25 mouse cellular contexts compared by ENCODE assay signal in the genomic region with DNA sequence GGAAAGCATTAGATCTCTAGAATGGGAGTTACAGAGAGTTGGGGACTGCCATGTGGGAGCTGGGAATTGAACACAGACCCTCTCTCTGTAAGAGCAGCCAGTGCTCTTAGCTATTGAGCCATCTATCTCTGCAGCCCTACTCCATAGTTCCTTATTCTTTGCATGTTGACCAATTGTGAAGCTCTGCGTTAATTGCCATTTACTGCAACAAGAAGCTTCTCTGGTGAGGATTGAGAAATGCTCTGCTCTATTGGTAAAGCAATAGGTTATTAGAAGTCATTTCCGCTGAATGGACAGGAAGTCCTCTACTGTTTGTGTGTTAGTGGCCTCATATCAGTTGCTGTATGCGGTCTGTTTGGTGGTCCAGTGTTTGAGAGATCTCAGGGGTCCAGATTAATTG. TPM values are rescaled to one million over a fixed set of nuclear protein-coding genes. Genes with fewer than 3 reads are reported as not detected.
"Had no signal": no experiment of that assay in that cellular context is flagged by ENCODE, and none has a peak within 500 bp of the region (broad histone marks: within the 10 kb centered on the region; RNA-seq: fewer than 3 reads in every experiment).

No protein-coding gene starts in this region.

- H3K27me3 ChIP-seq: liver, embryonic 13.5 days; liver, embryonic 15.5 days; midbrain, embryonic 12.5 days; neural tube, embryonic 13.5 days; neural tube, embryonic 15.5 days; stomach, embryonic 15.5 days had no signal

- H3K4me3 ChIP-seq: liver, embryonic 13.5 days; liver, embryonic 15.5 days; midbrain, embryonic 10.5 days; midbrain, embryonic 12.5 days; myocyte; neural tube, embryonic 13.5 days; neural tube, embryonic 15.5 days; stomach, embryonic 15.5 days had no signal

- H3K4me1 ChIP-seq: liver, embryonic 13.5 days; liver, embryonic 15.5 days; midbrain, embryonic 10.5 days; midbrain, embryonic 12.5 days; neural tube, embryonic 13.5 days; neural tube, embryonic 15.5 days; stomach, embryonic 15.5 days had no signal

- H3K4me2 ChIP-seq: liver, embryonic 13.5 days; liver, embryonic 15.5 days; lung, embryonic 14.5 days; midbrain, embryonic 12.5 days; neural tube, embryonic 13.5 days; neural tube, embryonic 15.5 days; stomach, embryonic 15.5 days had no signal

- H3K9ac ChIP-seq: liver, embryonic 13.5 days; liver, embryonic 15.5 days; lung, embryonic 14.5 days; midbrain, embryonic 12.5 days; neural tube, embryonic 13.5 days; neural tube, embryonic 15.5 days; stomach, embryonic 15.5 days had no signal

- DNase-seq: liver, embryonic 13.5 days; lung, adult 18-20 months; lung, embryonic 14.5 days; lung, postnatal 14 days; lung, postnatal 4 days; midbrain, embryonic 14.5 days; right cerebral cortex, postnatal 14 days; thymus, adult 2 months; thymus, postnatal 25 days; thymus, postnatal 4 days had no signal

- H3K27ac ChIP-seq: liver, embryonic 13.5 days; liver, embryonic 15.5 days; midbrain, embryonic 10.5 days; midbrain, embryonic 12.5 days; neural tube, embryonic 13.5 days; neural tube, embryonic 15.5 days; stomach, embryonic 15.5 days; stomach, postnatal 0 days had no signal

- H3K36me3 ChIP-seq: liver, embryonic 13.5 days; liver, embryonic 15.5 days; midbrain, embryonic 10.5 days; midbrain, embryonic 12.5 days; neural tube, embryonic 13.5 days; neural tube, embryonic 15.5 days; stomach, embryonic 15.5 days had no signal

- ATAC-seq: midbrain, embryonic 16.5 days had no signal

- H3K9me3 ChIP-seq: liver, embryonic 13.5 days; liver, embryonic 15.5 days; midbrain, embryonic 10.5 days; midbrain, embryonic 12.5 days; neural tube, embryonic 13.5 days; neural tube, embryonic 15.5 days; stomach, embryonic 15.5 days had no signal

RNA-seq across cellular contexts. Expression of a gene that starts 6.9 kb away (rescaled TPM):
- total RNA-seq: megakaryocyte-erythroid progenitor cell, adult 5-6 weeks had no signal
- polyA plus RNA-seq: liver, embryonic 13.5 days; liver, embryonic 15.5 days; spleen, adult 2 months; testis, adult 2 months; thymus, adult 2 months; urinary bladder, adult 2 months had no signal

RNA-seq across cellular contexts. Expression of a gene that starts 10.2 kb away (rescaled TPM):
- total RNA-seq: megakaryocyte-erythroid progenitor cell, adult 5-6 weeks had no signal
- polyA plus RNA-seq: liver, embryonic 13.5 days; liver, embryonic 15.5 days; midbrain, embryonic 10.5 days; midbrain, embryonic 12.5 days; midbrain, embryonic 16.5 days; myocyte; neural tube, embryonic 13.5 days; spleen, adult 2 months; stomach, embryonic 15.5 days; stomach, postnatal 0 days; testis, adult 2 months; thymus, adult 2 months; urinary bladder, adult 2 months had no signal

RNA-seq across cellular contexts. Expression of a gene that starts 32.1 kb away (rescaled TPM):
- total RNA-seq: megakaryocyte-erythroid progenitor cell, adult 5-6 weeks had no signal
- polyA plus RNA-seq: liver, embryonic 13.5 days; liver, embryonic 15.5 days; lung, embryonic 14.5 days; lung, embryonic 16.5 days; midbrain, embryonic 10.5 days; midbrain, embryonic 12.5 days; midbrain, embryonic 14.5 days; midbrain, embryonic 16.5 days; myocyte; neural tube, embryonic 11.5 days; neural tube, embryonic 13.5 days; neural tube, embryonic 15.5 days; spleen, adult 2 months; stomach, embryonic 15.5 days; stomach, postnatal 0 days; testis, adult 2 months; thymus, adult 2 months; urinary bladder, adult 2 months had no signal
